Mouse (Mus musculus): ENCODE results near the gene Ccl7. TPM values are rescaled to one million over a fixed set of nuclear protein-coding genes. Genes with fewer than 3 reads are reported as not detected.

Gene Ccl7
- polyA plus RNA-seq (2017; shearing (Covaris generic)): not detected

DNA sequence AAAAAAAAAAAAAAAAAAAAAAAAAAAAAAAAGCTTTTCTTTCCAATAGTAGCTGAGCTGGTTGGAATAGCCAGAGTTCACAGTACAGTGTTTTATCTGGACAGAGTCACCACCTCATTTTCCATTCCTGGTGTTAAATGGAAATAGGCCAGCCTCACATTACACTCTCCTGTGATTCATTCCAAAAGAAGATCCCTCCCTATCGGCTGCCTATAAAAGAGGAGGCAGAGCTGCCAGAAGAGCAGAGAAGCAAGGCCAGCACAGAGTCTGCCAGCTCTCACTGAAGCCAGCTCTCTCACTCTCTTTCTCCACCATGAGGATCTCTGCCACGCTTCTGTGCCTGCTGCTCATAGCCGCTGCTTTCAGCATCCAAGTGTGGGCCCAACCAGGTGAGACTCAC is at the start of gene Ccl7:
TSS of gene Ccl7 (plus strand) at position 242 of the 400 bp plus-strand sequence.

DNA sequence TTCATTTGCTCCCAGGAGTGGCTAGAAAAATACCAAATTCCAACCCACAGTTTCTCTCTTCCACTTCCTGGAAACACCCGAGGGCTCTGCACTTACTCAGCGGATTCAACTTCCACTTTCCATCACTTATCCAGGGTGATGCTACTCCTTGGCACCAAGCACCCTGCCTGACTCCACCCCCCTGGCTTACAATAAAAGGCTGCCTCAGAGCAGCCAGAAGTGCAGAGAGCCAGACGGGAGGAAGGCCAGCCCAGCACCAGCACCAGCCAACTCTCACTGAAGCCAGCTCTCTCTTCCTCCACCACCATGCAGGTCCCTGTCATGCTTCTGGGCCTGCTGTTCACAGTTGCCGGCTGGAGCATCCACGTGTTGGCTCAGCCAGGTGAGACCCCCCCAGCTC is 10.2 kb upstream of the Ccl7 start, which contains the start of gene Ccl2:
TSS of gene Ccl2 (plus strand) at position 216 of the 400 bp plus-strand sequence.

GRCm38 (mm10) chr11:82038535-82038934 is 7.0 kb upstream of the Ccl7 start, which contains the start of gene Gm17268:
Gene Gm17268, minus strand, starts transcription at chr11:82038562.

DNA sequence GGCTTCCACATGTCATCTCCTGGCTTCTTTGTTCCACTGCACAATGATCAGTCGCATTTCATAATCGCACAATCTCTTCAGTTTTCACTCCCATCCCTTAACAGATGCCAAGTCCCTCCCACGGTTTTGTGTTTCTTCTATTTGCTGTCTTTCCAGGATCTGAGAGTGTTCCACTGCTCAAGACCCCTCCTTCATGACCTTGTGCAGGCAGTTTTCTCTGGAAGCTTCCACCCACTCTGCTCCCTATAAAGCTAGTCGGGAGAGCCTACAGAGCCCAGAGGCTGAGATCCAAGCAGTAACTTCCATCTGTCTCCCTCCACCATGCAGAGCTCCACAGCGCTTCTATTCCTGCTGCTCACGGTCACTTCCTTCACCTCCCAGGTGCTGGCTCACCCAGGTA is 12.1 kb downstream of the Ccl7 start, which contains the start of gene Ccl11:
TSS of gene Ccl11 (plus strand) at position 178 of the 400 bp plus-strand sequence.

Other genes starting within 250 kb of the Ccl7 start
- not detected for gene 5530401A14Rik, start 185.0 kb upstream of the Ccl7 start, polyA plus RNA-seq (2017; shearing (Covaris generic))
- 0.06 TPM for gene Asic2, start 77.3 kb upstream of the Ccl7 start, polyA plus RNA-seq (2017; shearing (Covaris generic))
- gene Ccl2, start 10.1 kb upstream of the Ccl7 start, polyA plus RNA-seq (2017; shearing (Covaris generic)): not detected
- not detected for gene Gm17268, start 7.2 kb upstream of the Ccl7 start, polyA plus RNA-seq (2017; shearing (Covaris generic))
- not detected for gene Ccl11, start 12.1 kb downstream of the Ccl7 start, polyA plus RNA-seq (2017; shearing (Covaris generic))
- gene Ccl12, start 56.1 kb downstream of the Ccl7 start, polyA plus RNA-seq (2017; shearing (Covaris generic)): 1.5 TPM
- 1.2 TPM for gene Ccl8, start 69.5 kb downstream of the Ccl7 start, polyA plus RNA-seq (2017; shearing (Covaris generic))

Data from CD4-positive, CD25-positive, alpha-beta regulatory T cell (primary cell).